Mouse (Mus musculus) cerebellum, adult 2 months (tissue): ENCODE results near the gene Nhlrc3.

Source experiments
- CTCF ChIP-seq: fragments of 200-500 bp; IDR thresholded peaks from 2 replicates; pipeline ENCODE4 v1.5.1; 2011; ENCODE audit warnings: low read depth, mild to moderate bottlenecking, control low read depth, low read length, moderate library complexity, borderline replicate concordance; ENCODE audit not compliant: insufficient read depth
- POLR2A ChIP-seq: fragments of 200-500 bp; IDR thresholded peaks from 2 replicates; pipeline ENCODE4 v1.6.1; 2011; ENCODE audit warnings: low read length, control low read depth, borderline replicate concordance; ENCODE audit not compliant: insufficient read depth

- TF ChIP-seq POLR2A, result no peak
- TF ChIP-seq CTCF, result no peak
Observed at GRCm38 (mm10) chr3:53486996-53487576, 24.0 kb upstream of the Nhlrc3 start.
